Mouse (Mus musculus) G1E (cell line): ENCODE data around the gene Sv2a.
"Not testable (repeated sequence)": the region's sequence is repeated elsewhere in the genome, so short reads cannot be mapped to it uniquely, and the experiment has no call there.

Source experiments
- CTCF ChIP-seq: IDR thresholded peaks from 2 replicates; pipeline ENCODE4 v1.5.1; 2012; ENCODE audit warnings: low read depth, low read length, inconsistent platforms, mixed read lengths
- GATA1 ChIP-seq: IDR thresholded peaks from 2 replicates; pipeline ENCODE4 v1.6.1; 2012; ENCODE audit warnings: borderline replicate concordance, low read length, inconsistent platforms, mixed read lengths
- GATA2 ChIP-seq: IDR thresholded peaks from 2 replicates; pipeline ENCODE4 v1.6.1; 2012; ENCODE audit warnings: low read depth, low read length, inconsistent platforms, borderline replicate concordance
- POLR2AphosphoS5 ChIP-seq: IDR thresholded peaks from 2 replicates; pipeline ENCODE4 v1.6.1; 2012; ENCODE audit warnings: low read depth, low read length, inconsistent platforms; ENCODE audit not compliant: insufficient replicate concordance
- TAL1 ChIP-seq: conservative IDR thresholded peaks from 2 replicates; pipeline ENCODE4 v1.6.1; 2012; ENCODE audit warnings: low read depth, low read length, inconsistent platforms, mixed read lengths

DNA sequence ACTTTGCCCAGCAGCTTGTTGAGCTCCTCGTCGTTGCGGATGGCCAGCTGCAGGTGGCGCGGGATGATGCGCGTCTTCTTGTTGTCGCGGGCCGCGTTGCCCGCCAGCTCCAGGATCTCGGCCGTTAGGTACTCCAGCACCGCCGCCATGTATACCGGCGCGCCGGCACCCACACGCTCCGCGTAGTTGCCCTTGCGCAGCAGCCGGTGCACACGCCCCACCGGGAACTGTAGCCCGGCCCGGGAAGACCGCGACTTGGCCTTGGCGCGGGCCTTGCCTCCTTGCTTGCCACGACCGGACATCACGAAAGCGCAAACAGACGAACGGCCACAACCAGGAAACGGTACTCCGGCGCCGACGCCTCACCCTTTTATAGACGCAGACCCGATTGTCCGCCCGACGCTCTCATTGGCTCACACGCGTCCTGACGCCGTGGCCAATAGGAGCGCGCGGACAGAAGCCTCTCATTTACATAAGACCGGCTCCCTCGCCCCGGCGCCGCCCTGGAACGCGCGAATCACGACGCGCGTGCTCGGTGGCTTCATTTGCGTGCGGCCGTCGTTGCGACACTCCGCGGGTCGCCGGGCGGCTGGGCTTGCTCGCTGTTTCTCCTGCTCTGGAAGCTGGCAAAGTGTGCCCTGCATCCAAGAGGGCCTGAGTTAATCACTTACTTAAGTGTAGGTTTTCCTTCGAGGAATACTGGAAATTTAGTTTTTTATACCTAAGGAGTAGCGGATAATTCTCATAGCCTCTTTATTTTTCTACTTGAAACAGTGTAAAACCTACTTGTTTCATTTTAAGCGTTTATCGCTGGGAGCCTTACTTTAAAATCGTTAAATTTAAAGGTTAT is 59.2 kb downstream of the Sv2a start, which contains the start of gene Hist2h2aa2:
- TF ChIP-seq CTCF, TAL1, GATA1, POLR2AphosphoS5, GATA2: not testable (repeated sequence)
